Mouse (Mus musculus): ENCODE measurements around the gene Nol4l. TPM values are rescaled to one million over a fixed set of nuclear protein-coding genes. Genes with fewer than 3 reads are reported as not detected.
A peak's percentile ranks its signal among the peaks of the same experiment; 100 is the strongest.

Gene Nol4l
- polyA plus RNA-seq, 1 experiment from 2014 or later: 26.7 TPM

DNA sequence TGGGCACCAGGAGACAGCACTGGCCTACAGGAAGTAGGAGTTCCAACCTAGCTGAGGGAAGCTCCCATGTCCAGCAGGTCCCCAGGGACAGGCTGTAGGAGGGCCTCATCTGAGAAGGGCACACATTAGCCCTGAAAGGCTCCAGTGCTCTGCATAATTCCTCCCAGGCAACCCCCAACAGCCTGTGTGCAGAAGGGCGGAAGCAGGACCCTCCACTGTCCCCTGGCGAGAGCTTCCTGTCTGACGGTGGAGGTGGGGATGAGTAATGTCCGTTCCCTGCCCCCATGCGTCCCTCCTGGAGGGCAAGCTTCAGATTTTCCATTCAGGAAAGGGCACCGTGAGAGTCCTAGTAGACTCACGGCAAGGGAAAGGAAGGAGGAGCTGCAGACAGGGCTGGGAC lies 97.3 kb downstream of the Nol4l start:
- H3K36me3 ChIP-seq (ENCODE audit: control insufficient read depth, insufficient read depth, low read length): no peaks in the 10 kb centered on the region; the same call in 1 of the 2 replicates
- no peak overlapping the region for H3K9ac ChIP-seq (ENCODE audit: low read depth, low read length)
- peak overlapping the region; percentile 33; the same call in 1 of the 2 replicates for H3K27ac ChIP-seq (ENCODE audit: low read depth, low read length)
- DNase-seq (ENCODE audit: low spot score) (peak; percentile 24), ATAC-seq (ENCODE audit: low FRiP score) (peak; percentile 39)
- no peak overlapping the region for H3K4me3 ChIP-seq (ENCODE audit: low read depth, low read length)
- WGBS: 26% methylated on average over 7 of the region's 7 CpGs
- no peak overlapping the region for H3K4me2 ChIP-seq (replicated peaks; ENCODE audit: low read depth, low read length)
- no peaks in the 10 kb centered on the region for H3K9me3 ChIP-seq (ENCODE audit: control insufficient read depth, low read length)
- no peaks in the 10 kb centered on the region for H3K27me3 ChIP-seq (ENCODE audit: control insufficient read depth, insufficient read depth, low read length)
- H3K4me1 ChIP-seq (replicated peaks; ENCODE audit: control insufficient read depth, insufficient read depth, low read length): peaks cover 21% of the 10 kb centered on the region

DNA sequence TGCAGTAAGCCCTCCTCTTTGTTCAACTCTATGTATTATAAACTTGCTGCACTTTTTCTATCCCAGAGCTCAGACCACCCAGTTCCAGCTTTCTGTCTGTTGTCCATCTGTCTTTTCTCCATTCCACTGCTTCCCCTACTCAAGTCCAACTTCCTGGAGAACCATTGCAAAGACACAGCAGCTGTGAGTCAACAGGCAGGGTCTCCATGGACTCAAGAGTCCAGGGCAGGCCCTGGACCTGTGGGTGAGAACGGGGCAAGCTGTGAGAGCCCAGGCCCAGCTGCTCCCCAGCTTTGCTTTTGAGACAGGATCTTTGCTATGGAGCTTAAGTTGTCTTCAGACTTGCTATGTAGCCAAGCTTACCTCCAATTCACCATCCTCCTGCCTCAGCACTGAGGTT lies 99.2 kb downstream of the Nol4l start:
- H3K27me3 ChIP-seq (ENCODE audit: control insufficient read depth, insufficient read depth, low read length): no peaks in the 10 kb centered on the region
- no peak overlapping the region for H3K27ac ChIP-seq (ENCODE audit: low read depth, low read length)
- H3K4me1 ChIP-seq (replicated peaks; ENCODE audit: control insufficient read depth, insufficient read depth, low read length): peaks cover 29% of the 10 kb centered on the region
- DNase-seq (ENCODE audit: low spot score) (no peak), ATAC-seq (ENCODE audit: low FRiP score) (no peak)
- no peak overlapping the region for H3K4me2 ChIP-seq (replicated peaks; ENCODE audit: low read depth, low read length)
- H3K36me3 ChIP-seq (ENCODE audit: control insufficient read depth, insufficient read depth, low read length): no peaks in the 10 kb centered on the region
- H3K9me3 ChIP-seq (ENCODE audit: control insufficient read depth, low read length): no peaks in the 10 kb centered on the region
- 96% methylated on average over 1 of the region's 1 CpGs for WGBS
- no peak overlapping the region for H3K4me3 ChIP-seq (ENCODE audit: low read depth, low read length)
- no peak overlapping the region for H3K9ac ChIP-seq (ENCODE audit: low read depth, low read length)

DNA sequence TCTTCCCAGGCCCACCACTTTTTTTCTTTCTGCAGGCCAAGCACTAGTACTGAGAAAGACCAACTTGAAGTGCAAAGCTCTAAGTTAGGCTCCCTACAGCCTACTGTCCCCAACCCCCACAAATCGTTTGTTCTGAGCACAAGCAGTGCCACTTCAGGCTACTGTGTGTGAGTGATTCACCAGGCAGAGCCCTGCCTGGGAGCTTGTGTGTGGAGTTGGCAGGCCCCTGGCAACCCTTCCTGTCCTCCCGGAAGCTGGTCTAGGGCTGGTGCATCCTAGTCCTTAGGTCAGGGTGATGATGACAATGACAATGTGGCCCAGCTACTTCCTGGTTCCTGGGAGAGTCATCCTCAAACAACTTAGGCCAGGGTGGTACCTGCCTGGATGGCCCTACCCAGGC lies 101.3 kb downstream of the Nol4l start:
- Histone ChIP-seq H3K9me3 (ENCODE audit: control insufficient read depth, low read length) (no peaks in the 10 kb centered on the region), H3K9ac (ENCODE audit: low read depth, low read length) (no peak overlapping the region), H3K4me2 (replicated peaks; ENCODE audit: low read depth, low read length) (no peak overlapping the region), H3K27ac (ENCODE audit: low read depth, low read length) (no peak overlapping the region), H3K36me3 (ENCODE audit: control insufficient read depth, insufficient read depth, low read length) (no peaks in the 10 kb centered on the region), H3K4me3 (ENCODE audit: low read depth, low read length) (no peak overlapping the region), H3K27me3 (ENCODE audit: control insufficient read depth, insufficient read depth, low read length) (no peaks in the 10 kb centered on the region), H3K4me1 (replicated peaks; ENCODE audit: control insufficient read depth, insufficient read depth, low read length) (peaks cover 21% of the 10 kb centered on the region)
- WGBS: 66% methylated on average over 2 of the region's 2 CpGs
- DNase-seq (ENCODE audit: low spot score): no peak
- no peak for ATAC-seq (ENCODE audit: low FRiP score)

DNA sequence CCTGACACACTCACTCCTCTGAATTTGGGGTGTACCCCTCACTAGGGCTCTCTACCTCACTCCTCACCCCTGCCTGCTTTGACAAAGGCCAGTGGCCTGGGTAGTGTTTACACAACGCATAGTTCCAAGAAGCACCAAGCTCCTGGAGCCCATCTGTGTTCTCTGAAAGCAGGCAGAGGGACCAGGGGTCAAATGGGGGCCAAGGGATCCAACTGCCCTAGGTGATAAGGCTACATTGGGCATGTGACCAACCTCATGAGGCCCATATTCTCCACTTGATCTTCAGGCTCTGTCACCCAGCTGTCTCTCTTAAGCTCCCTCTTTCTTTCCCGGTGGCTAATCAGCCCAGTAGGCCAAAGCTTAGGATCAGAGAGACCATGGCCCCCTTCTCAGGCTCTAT lies 102.8 kb downstream of the Nol4l start:
- WGBS: 20% methylated on average over 2 of the region's 2 CpGs
- ATAC-seq (ENCODE audit: low FRiP score) (peak; percentile 11; the same call in 1 of the 2 replicates), DNase-seq (ENCODE audit: low spot score) (peak; percentile 36)
- Histone ChIP-seq H3K4me1 (replicated peaks; ENCODE audit: control insufficient read depth, insufficient read depth, low read length) (peaks cover 15% of the 10 kb centered on the region), H3K36me3 (ENCODE audit: control insufficient read depth, insufficient read depth, low read length) (no peaks in the 10 kb centered on the region), H3K9me3 (ENCODE audit: control insufficient read depth, low read length) (no peaks in the 10 kb centered on the region), H3K27ac (ENCODE audit: low read depth, low read length) (peak overlapping the region; percentile 80), H3K4me2 (replicated peaks; ENCODE audit: low read depth, low read length) (no peak overlapping the region), H3K4me3 (ENCODE audit: low read depth, low read length) (no peak overlapping the region), H3K27me3 (ENCODE audit: control insufficient read depth, insufficient read depth, low read length) (no peaks in the 10 kb centered on the region), H3K9ac (ENCODE audit: low read depth, low read length) (no peak overlapping the region)

DNA sequence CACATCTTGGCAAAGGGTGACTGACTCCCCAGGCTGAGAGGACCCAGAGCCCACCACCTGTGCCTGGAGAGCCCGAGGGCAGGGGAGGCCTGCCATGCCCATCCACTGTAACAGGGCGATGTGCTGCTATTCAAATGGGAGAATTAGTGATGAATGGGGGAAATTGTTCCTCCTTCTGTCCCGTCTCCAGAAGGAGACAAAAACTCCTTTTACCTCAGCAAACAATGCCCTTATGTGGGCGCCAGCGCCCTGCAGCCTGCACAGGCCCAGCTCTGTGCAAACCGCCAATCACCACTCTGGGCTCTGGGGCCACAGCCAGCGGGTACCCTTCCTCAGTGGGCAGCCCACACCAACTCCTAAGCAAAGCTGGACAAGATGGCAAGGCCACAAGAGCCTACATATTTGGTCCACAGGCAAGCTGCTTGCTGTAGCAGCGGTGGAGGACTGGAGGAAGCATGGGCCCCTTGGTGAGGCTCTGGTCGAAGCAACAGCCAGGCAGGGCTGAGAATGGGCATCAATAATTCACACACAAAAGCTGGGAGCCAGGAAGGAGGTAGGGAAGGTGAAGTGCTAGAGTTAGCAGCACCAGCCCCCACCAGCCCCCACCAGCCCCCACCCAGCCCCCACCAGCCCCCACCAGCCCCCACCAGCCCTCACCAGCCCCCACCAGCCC lies 103.6 kb downstream of the Nol4l start:
- Histone ChIP-seq H3K36me3 (ENCODE audit: control insufficient read depth, insufficient read depth, low read length) (no peaks in the 10 kb centered on the region), H3K9ac (ENCODE audit: low read depth, low read length) (no peak overlapping the region), H3K27me3 (ENCODE audit: control insufficient read depth, insufficient read depth, low read length) (no peaks in the 10 kb centered on the region), H3K9me3 (ENCODE audit: control insufficient read depth, low read length) (no peaks in the 10 kb centered on the region), H3K4me3 (ENCODE audit: low read depth, low read length) (no peak overlapping the region), H3K4me1 (replicated peaks; ENCODE audit: control insufficient read depth, insufficient read depth, low read length) (peaks cover 15% of the 10 kb centered on the region), H3K4me2 (replicated peaks; ENCODE audit: low read depth, low read length) (no peak overlapping the region), H3K27ac (ENCODE audit: low read depth, low read length) (peak overlapping the region; percentile 80)
- ATAC-seq (ENCODE audit: low FRiP score): peak; percentile 87
- WGBS: 29% methylated on average over 9 of the region's 9 CpGs
- DNase-seq (ENCODE audit: low spot score): peak; percentile 58

DNA sequence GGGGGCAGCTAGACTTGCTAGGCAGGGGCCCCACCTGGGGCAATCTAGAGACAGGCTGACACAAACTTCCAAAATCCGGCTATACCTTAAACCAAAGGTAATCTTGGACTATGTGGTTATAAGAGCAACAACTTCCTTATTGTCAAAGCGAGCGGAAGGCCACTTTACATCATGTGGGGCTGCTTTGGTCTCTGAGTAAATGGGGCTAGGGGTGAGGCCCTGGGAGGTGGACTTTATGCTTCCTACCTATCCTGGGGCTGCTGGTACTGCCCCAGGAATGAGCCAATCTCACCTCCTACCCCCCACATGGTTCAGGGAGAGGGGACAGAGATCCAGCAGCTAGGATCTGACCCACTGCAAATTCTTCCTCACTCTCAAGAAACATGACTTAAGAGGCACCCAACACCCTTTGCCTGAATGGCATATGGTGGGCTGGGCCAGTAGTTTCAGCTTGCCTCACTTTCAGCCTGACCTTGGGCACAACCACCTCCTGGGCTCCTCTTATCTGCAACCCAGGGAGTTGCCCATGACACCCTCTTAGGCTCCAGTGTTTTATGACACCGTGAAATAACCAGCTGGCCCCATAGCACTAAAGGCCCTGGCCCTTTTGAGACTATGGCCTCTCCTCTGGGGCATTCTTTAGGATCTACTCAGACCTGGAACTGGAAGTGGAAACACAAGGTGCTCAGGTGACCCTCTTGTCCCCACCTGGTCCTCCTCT lies 104.5 kb downstream of the Nol4l start:
- H3K27ac ChIP-seq (ENCODE audit: low read depth, low read length): peak overlapping the region; percentile 63
- WGBS: 83% methylated on average over 4 of the region's 4 CpGs
- no peak overlapping the region for H3K4me3 ChIP-seq (ENCODE audit: low read depth, low read length)
- ATAC-seq (ENCODE audit: low FRiP score) (no peak), DNase-seq (ENCODE audit: low spot score) (no peak)
- H3K27me3 ChIP-seq (ENCODE audit: control insufficient read depth, insufficient read depth, low read length): no peaks in the 10 kb centered on the region
- H3K9ac ChIP-seq (ENCODE audit: low read depth, low read length): no peak overlapping the region
- no peaks in the 10 kb centered on the region for H3K9me3 ChIP-seq (ENCODE audit: control insufficient read depth, low read length)
- no peak overlapping the region for H3K4me2 ChIP-seq (replicated peaks; ENCODE audit: low read depth, low read length)
- H3K36me3 ChIP-seq (ENCODE audit: control insufficient read depth, insufficient read depth, low read length): no peaks in the 10 kb centered on the region
- H3K4me1 ChIP-seq (replicated peaks; ENCODE audit: control insufficient read depth, insufficient read depth, low read length): peaks cover 15% of the 10 kb centered on the region

DNA sequence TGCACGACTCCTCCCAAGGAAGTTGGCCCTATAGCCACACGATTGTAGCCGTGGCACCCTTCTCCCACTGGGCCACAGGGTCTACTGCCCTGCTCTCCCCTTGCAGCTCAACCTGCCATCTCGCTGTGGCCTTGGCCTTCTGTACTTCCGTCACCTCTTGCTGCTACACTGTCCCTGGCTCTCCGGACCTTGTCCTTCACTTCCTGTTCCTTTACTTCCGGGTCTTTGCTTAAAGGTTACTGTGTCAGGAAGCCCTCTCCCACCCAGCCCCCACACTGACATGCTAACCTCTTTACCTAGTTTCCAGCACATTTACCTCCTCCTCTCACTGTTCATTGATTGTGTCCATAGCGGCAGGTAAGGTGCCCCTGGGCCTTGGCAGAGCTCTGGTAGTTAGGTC lies 105.2 kb downstream of the Nol4l start:
- DNase-seq (ENCODE audit: low spot score) (no peak), ATAC-seq (ENCODE audit: low FRiP score) (no peak)
- Histone ChIP-seq H3K27ac (ENCODE audit: low read depth, low read length) (0 out of 2 replicates have a peak overlapping the region, but pooled peaks have one; percentile 11), H3K27me3 (ENCODE audit: control insufficient read depth, insufficient read depth, low read length) (no peaks in the 10 kb centered on the region), H3K4me3 (ENCODE audit: low read depth, low read length) (no peak overlapping the region), H3K9me3 (ENCODE audit: control insufficient read depth, low read length) (no peaks in the 10 kb centered on the region), H3K9ac (ENCODE audit: low read depth, low read length) (no peak overlapping the region), H3K36me3 (ENCODE audit: control insufficient read depth, insufficient read depth, low read length) (no peaks in the 10 kb centered on the region), H3K4me1 (replicated peaks; ENCODE audit: control insufficient read depth, insufficient read depth, low read length) (peaks cover 15% of the 10 kb centered on the region), H3K4me2 (replicated peaks; ENCODE audit: low read depth, low read length) (no peak overlapping the region)
- WGBS: 91% methylated on average over 8 of the region's 8 CpGs

DNA sequence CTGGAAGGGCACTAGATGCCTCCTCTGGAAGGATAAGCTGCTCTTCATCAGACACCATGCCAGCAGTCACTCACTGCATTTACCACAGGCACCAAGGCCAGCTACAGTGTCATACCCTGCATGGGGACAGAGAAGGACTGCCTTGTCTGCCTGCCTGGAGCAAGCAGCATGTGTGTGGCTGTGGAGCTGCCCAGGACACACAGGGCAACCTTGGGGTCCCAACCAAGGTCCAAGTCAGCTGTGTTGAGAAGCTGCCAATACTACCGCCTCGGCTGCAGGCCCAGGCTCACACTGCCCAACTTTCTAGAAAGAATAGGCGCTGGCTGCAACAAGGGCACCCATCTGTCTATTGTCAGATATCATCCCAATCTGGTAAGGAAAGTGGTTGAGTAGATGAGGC lies 106.7 kb downstream of the Nol4l start:
- no peak overlapping the region for H3K9ac ChIP-seq (ENCODE audit: low read depth, low read length)
- no peaks in the 10 kb centered on the region for H3K27me3 ChIP-seq (ENCODE audit: control insufficient read depth, insufficient read depth, low read length)
- DNase-seq (ENCODE audit: low spot score) (no peak), ATAC-seq (ENCODE audit: low FRiP score) (no peak)
- no peak overlapping the region for H3K4me3 ChIP-seq (ENCODE audit: low read depth, low read length)
- no peaks in the 10 kb centered on the region for H3K36me3 ChIP-seq (ENCODE audit: control insufficient read depth, insufficient read depth, low read length)
- no peak overlapping the region for H3K4me2 ChIP-seq (replicated peaks; ENCODE audit: low read depth, low read length)
- no peak overlapping the region for H3K27ac ChIP-seq (ENCODE audit: low read depth, low read length)
- WGBS: 93% methylated on average over 3 of the region's 3 CpGs
- H3K9me3 ChIP-seq (ENCODE audit: control insufficient read depth, low read length): no peaks in the 10 kb centered on the region
- H3K4me1 ChIP-seq (replicated peaks; ENCODE audit: control insufficient read depth, insufficient read depth, low read length): peaks cover 15% of the 10 kb centered on the region

DNA sequence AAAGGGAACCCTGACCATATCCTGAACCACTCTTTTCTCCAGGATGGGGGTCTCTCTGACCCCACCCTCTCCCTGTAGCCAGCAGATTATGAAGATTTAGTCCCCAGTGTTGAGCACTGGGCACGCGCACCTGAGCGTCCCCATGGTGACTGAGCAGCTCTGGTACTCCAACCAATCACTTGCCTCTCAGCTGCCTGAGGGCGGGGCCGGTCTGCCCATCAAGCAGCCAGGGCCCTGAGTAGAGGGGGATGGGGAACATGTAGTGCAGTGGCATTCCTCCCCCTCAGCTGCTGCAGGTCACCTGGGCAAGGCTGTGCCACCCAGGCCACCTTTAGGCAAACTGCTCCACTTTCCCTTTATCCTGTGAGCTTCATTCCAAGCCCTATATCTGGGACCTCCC lies 107.7 kb downstream of the Nol4l start:
- Histone ChIP-seq H3K27me3 (ENCODE audit: control insufficient read depth, insufficient read depth, low read length) (no peaks in the 10 kb centered on the region), H3K36me3 (ENCODE audit: control insufficient read depth, insufficient read depth, low read length) (peaks cover 8% of the 10 kb centered on the region), H3K4me3 (ENCODE audit: low read depth, low read length) (no peak overlapping the region), H3K4me1 (replicated peaks; ENCODE audit: control insufficient read depth, insufficient read depth, low read length) (peaks cover 14% of the 10 kb centered on the region), H3K9ac (ENCODE audit: low read depth, low read length) (no peak overlapping the region), H3K9me3 (ENCODE audit: control insufficient read depth, low read length) (no peaks in the 10 kb centered on the region), H3K4me2 (replicated peaks; ENCODE audit: low read depth, low read length) (no peak overlapping the region), H3K27ac (ENCODE audit: low read depth, low read length) (no peak overlapping the region)
- ATAC-seq (ENCODE audit: low FRiP score): peak; percentile 71
- 13% methylated on average over 5 of the region's 5 CpGs for WGBS
- DNase-seq (ENCODE audit: low spot score): peak; percentile 44

All from hindbrain, embryonic 11.5 days (tissue).